Comparison of ENCODE assay signal across 9 mouse cellular contexts in the genomic region with DNA sequence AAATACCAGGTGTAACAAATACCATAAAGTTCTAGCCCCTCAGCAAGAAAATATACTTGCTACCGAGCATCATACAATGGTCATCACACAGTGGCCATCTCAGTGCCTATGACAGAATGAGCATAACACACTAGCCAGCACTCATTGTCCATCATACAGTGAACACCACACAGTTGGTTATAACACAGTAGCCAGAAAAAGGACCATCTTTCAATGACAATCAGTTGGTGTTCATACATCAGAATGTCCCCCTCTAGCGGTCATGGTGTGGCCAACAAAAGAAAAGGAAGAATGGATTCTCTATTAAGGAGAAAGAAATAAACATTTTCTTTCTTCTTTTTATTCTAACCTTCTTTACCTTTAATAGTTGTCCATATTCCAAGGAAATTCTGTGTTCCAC.
A peak's percentile ranks its signal among the peaks of the same experiment; 100 is the strongest.
DNase-seq lines count a peak whose midpoint lies in the region; ATAC-seq and TF ChIP-seq lines count a peak whose summit lies in the region.
"Had no signal": no experiment of that assay in that cellular context is flagged by ENCODE, and none has a peak within 500 bp of the region (broad histone marks: within the 10 kb centered on the region; RNA-seq: fewer than 3 reads in every experiment).

No protein-coding gene starts in this region.

- H3K79me2 ChIP-seq in MEL (ENCODE audit: control insufficient read depth, insufficient read depth, low read length, poor library complexity): no peaks in the 10 kb centered on the region

- H3K36me3 ChIP-seq in kidney, postnatal 0 days (ENCODE audit: insufficient read depth, low read length): no peaks in the 10 kb centered on the region
- H3K36me3 ChIP-seq in MEL (ENCODE audit: control insufficient read depth in 1 of 2, insufficient read depth in 2 of 2, low read length in 2 of 2): no peaks in the 10 kb centered on the region
- H3K36me3 ChIP-seq in forebrain, embryonic 16.5 days (ENCODE audit: control insufficient read depth, insufficient read depth): peaks cover 7% of the 10 kb centered on the region

- no peaks in the 10 kb centered on the region for H3K27me3 ChIP-seq in kidney, postnatal 0 days (ENCODE audit: insufficient read depth, low read length)
- no peaks in the 10 kb centered on the region for H3K27me3 ChIP-seq in MEL (ENCODE audit: control insufficient read depth in 1 of 2, insufficient read depth in 2 of 2, low read length in 2 of 2)
- no peaks in the 10 kb centered on the region for H3K27me3 ChIP-seq in forebrain, embryonic 16.5 days (replicated peaks; ENCODE audit: control insufficient read depth, insufficient read depth, low read length)

- H3K9ac ChIP-seq in kidney, postnatal 0 days (ENCODE audit: low read depth, low read length): no peak overlapping the region
- no peak overlapping the region for H3K9ac ChIP-seq in MEL (ENCODE audit: control insufficient read depth, low read depth, low read length, poor library complexity, severe bottlenecking)
- no peak overlapping the region for H3K9ac ChIP-seq in forebrain, embryonic 16.5 days (replicated peaks; ENCODE audit: low read depth, low read length)

- TF ChIP-seq CTCF in kidney, postnatal 0 days (IDR thresholded peaks at IDR 0.05; ENCODE audit: low read depth): peak; percentile 68
- peak in 2 of 3 experiments; percentile 19 to 29; a peak in 3 of 6 replicates for TF ChIP-seq CTCF in MEL (IDR thresholded peaks at IDR 0.05 in 2 of 3, conservative IDR thresholded peaks at IDR 0.05 in 1 of 3; ENCODE audit: control insufficient read depth in 1 of 3, insufficient read depth in 1 of 3, low read depth in 2 of 3, low read length in 3 of 3, poor library complexity in 1 of 3, severe bottlenecking in 1 of 3)

- TF ChIP-seq EP300 in MEL (IDR thresholded peaks at IDR 0.05; ENCODE audit: low read depth in 1 of 2, low read length in 2 of 2): no peak

- no peak for TF ChIP-seq POLR2A in MEL (IDR thresholded peaks at IDR 0.05; ENCODE audit: control insufficient read depth in 1 of 2, insufficient read depth in 1 of 2, low read depth in 1 of 2, low read length in 2 of 2, poor library complexity in 1 of 2)

- H3K4me2 ChIP-seq in kidney, postnatal 0 days (ENCODE audit: low read length): no peak overlapping the region
- no peak overlapping the region for H3K4me2 ChIP-seq in forebrain, embryonic 16.5 days (ENCODE audit: low read length)

- peak; percentile 56 for DNase-seq in kidney, postnatal 0 days (ENCODE audit: low spot score)
- no peak for DNase-seq in kidney, adult 9 months
- peak; percentile 24 for DNase-seq in 416B (ENCODE audit: low read depth)
- DNase-seq in MEL (ENCODE audit: low read depth, low spot score): peak; percentile 14
- DNase-seq in spleen, adult 12 weeks (ENCODE audit: low spot score): no peak
- no peak for DNase-seq in right cerebral cortex, postnatal 25 days
- DNase-seq: heart, adult 18-20 months; kidney, postnatal 25 days had no signal

- peak; percentile 6; the same call in 1 of the 2 replicates for TF ChIP-seq RAD21 in MEL (IDR thresholded peaks at IDR 0.05; ENCODE audit: low read depth, low read length)

- no peaks in the 10 kb centered on the region for H3K9me3 ChIP-seq in kidney, postnatal 0 days (replicated peaks; ENCODE audit: low read length)
- no peaks in the 10 kb centered on the region for H3K9me3 ChIP-seq in MEL (replicated peaks; ENCODE audit: insufficient read depth, low read length)
- no peaks in the 10 kb centered on the region for H3K9me3 ChIP-seq in forebrain, embryonic 16.5 days (ENCODE audit: control insufficient read depth, low read length)

- no peak overlapping the region for H3K27ac ChIP-seq in kidney, postnatal 0 days
- no peak overlapping the region for H3K27ac ChIP-seq in MEL (ENCODE audit: control insufficient read depth, low read depth, low read length)
- H3K27ac ChIP-seq in forebrain, embryonic 16.5 days (ENCODE audit: low read length): no peak overlapping the region

- no peaks in the 10 kb centered on the region for H3K4me1 ChIP-seq in kidney, postnatal 0 days (replicated peaks; ENCODE audit: insufficient read depth, low read length)
- H3K4me1 ChIP-seq in MEL (ENCODE audit: control insufficient read depth in 1 of 2, insufficient read depth in 2 of 2, low read length in 2 of 2): no peaks in the 10 kb centered on the region
- no peaks in the 10 kb centered on the region for H3K4me1 ChIP-seq in forebrain, embryonic 16.5 days (replicated peaks; ENCODE audit: control insufficient read depth, insufficient read depth, low read length)

- WGBS in kidney, postnatal 0 days: 51% methylated on average over 2 of the region's 2 CpGs
- WGBS in forebrain, embryonic 16.5 days: 48% methylated on average over 2 of the region's 2 CpGs

- H3K4me3 ChIP-seq in kidney, postnatal 0 days (replicated peaks; ENCODE audit: low read depth, low read length): no peak overlapping the region
- H3K4me3 ChIP-seq in MEL (ENCODE audit: control insufficient read depth in 1 of 2, insufficient read depth in 1 of 2, low read depth in 2 of 2, low read length in 2 of 2): no peak overlapping the region
- no peak overlapping the region for H3K4me3 ChIP-seq in forebrain, embryonic 16.5 days (replicated peaks; ENCODE audit: low read length)

- ATAC-seq in kidney, postnatal 0 days (replicated peaks; ENCODE audit: low FRiP score, low read depth): no peak
- ATAC-seq in forebrain, embryonic 16.5 days: 0 out of 2 replicates have a peak, but pooled peaks have one; percentile 43

TF ChIP-seq in MEL, 35 proteins besides CTCF, POLR2A, EP300 and RAD21:
- no peak for TF ChIP-seq UBTF (IDR thresholded peaks at IDR 0.05; ENCODE audit: borderline replicate concordance, insufficient read depth, low read depth, low read length)
- TF ChIP-seq ELF1 (IDR thresholded peaks at IDR 0.05; ENCODE audit: low read depth, low read length): no peak
- TF ChIP-seq MYB (IDR thresholded peaks at IDR 0.05; ENCODE audit: low read depth, low read length): no peak
- no peak for TF ChIP-seq MAX (IDR thresholded peaks at IDR 0.05; ENCODE audit: low read length)
- no peak for TF ChIP-seq KAT2A (conservative IDR thresholded peaks at IDR 0.05; ENCODE audit: low read depth, low read length)
- no peak for TF ChIP-seq POLR2AphosphoS2 (IDR thresholded peaks at IDR 0.05; ENCODE audit: low read length)
- no peak for TF ChIP-seq NRF1 (IDR thresholded peaks at IDR 0.05; ENCODE audit: insufficient read depth, low read depth, low read length, poor library complexity, severe bottlenecking)
- TF ChIP-seq JUND (IDR thresholded peaks at IDR 0.05; ENCODE audit: low read depth, low read length): no peak
- no peak for TF ChIP-seq MEF2A (IDR thresholded peaks at IDR 0.05; ENCODE audit: extremely low read depth, insufficient replicate concordance, low read depth, low read length, poor library complexity, severe bottlenecking)
- no peak for TF ChIP-seq MAZ (IDR thresholded peaks at IDR 0.05; ENCODE audit: low read depth, low read length)
- TF ChIP-seq ZC3H11A (IDR thresholded peaks at IDR 0.05; ENCODE audit: low read depth, low read length): no peak
- TF ChIP-seq MYC (IDR thresholded peaks at IDR 0.05; ENCODE audit: low read depth, low read length): no peak
- TF ChIP-seq ZMIZ1 (IDR thresholded peaks at IDR 0.05; ENCODE audit: low read depth, low read length): no peak
- no peak for TF ChIP-seq ETS1 (IDR thresholded peaks at IDR 0.05; ENCODE audit: low read depth, low read length)
- TF ChIP-seq GABPA (IDR thresholded peaks at IDR 0.05; ENCODE audit: low read depth, low read length): no peak
- TF ChIP-seq POLR2AphosphoS5 (IDR thresholded peaks at IDR 0.05; ENCODE audit: borderline replicate concordance, low read depth, low read length): no peak
- TF ChIP-seq GATA1 (IDR thresholded peaks at IDR 0.05; ENCODE audit: low read depth, low read length): no peak
- no peak for TF ChIP-seq RCOR1 (IDR thresholded peaks at IDR 0.05; ENCODE audit: low read depth, low read length)

Comparison
In these comparisons a context has a peak if more than half of its experiments do, and no peak if none do; other contexts are left out.
1. DNase-seq: peak in kidney, postnatal 0 days (single experiment), 416B (single experiment) and MEL (single experiment); none in kidney, adult 9 months (single experiment), spleen, adult 12 weeks (single experiment) and right cerebral cortex, postnatal 25 days (single experiment).